Mouse (Mus musculus): ENCODE results near the gene Flad1. TPM values are rescaled to one million over a fixed set of nuclear protein-coding genes. Genes with fewer than 3 reads are reported as not detected.
A peak's percentile ranks its signal among the peaks of the same experiment; 100 is the strongest.

Gene Flad1
- polyA plus RNA-seq, 2 experiments: 26.8 to 32.8 TPM

DNA sequence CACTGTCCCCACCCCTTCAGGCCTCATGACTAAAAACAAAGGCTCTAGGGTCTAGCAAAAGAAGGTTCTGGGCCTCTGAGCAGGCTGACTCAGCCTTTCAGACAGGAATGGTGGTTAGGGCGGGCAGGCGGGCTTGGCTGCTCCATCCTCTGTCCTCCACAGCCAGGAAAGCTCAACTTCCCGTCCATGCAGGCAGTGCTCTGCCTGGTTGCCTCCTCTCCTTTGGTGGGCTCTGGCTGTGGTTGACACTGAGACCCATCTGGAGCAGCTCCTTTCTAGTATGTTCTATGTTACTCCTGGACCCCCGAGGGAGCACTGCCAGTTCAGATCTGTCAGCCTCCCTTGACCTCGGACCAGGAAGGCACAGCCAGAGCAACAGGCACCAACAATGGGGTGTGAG, 9.0 kb downstream of the Flad1 start, which contains the start of gene Lenep:
Gene Lenep (minus strand): TSS at position 101 of the 400 bp plus-strand sequence.
- WGBS: 87% methylated on average over 5 of the region's 5 CpGs
- peaks cover 33% of the 10 kb centered on the region for H3K36me3 ChIP-seq (ENCODE audit: control insufficient read depth, insufficient read depth, low read length)
- H3K9ac ChIP-seq (ENCODE audit: low read depth, low read length, severe bottlenecking): no peak within 1 kb of the TSS

DNA sequence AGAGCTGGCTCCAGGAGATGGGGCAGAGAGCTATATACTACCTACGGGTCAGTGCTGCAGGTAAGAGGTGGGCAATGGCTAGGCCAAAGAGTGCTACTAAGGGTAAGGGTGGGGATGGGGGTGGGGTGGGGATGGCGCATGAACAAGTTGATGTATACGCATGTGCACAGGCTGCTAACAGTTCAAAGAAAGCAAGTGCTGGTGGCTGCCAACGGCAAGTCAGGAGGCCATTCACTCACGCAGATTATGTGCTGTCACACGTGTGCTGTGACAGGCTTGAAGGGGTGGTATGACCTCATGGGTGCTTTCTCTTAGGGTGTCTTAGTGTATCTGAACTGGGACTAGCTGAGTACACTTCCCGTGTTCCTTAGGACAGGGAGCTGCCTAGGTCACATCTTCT, 10.3 kb downstream of the Flad1 start:
- no peak overlapping the region for H3K9ac ChIP-seq (ENCODE audit: low read depth, low read length, severe bottlenecking)
- peaks cover 33% of the 10 kb centered on the region for H3K36me3 ChIP-seq (ENCODE audit: control insufficient read depth, insufficient read depth, low read length)
- peaks cover 6% of the 10 kb centered on the region for H3K4me1 ChIP-seq (ENCODE audit: control insufficient read depth, insufficient read depth, low read length)
- ATAC-seq (ENCODE audit: low FRiP score, low read depth) (no peak), DNase-seq (ENCODE audit: low spot score) (no peak)
- H3K27ac ChIP-seq (replicated peaks; ENCODE audit: low read depth, low read length): no peak overlapping the region
- no peak overlapping the region for H3K4me2 ChIP-seq (replicated peaks; ENCODE audit: low read depth, low read length, severe bottlenecking)
- H3K4me3 ChIP-seq (replicated peaks; ENCODE audit: low read length): no peak overlapping the region
- WGBS: 81% methylated on average over 7 of the region's 7 CpGs
- no peaks in the 10 kb centered on the region for H3K27me3 ChIP-seq (ENCODE audit: control insufficient read depth, insufficient read depth, low read length)
- TF ChIP-seq POLR2A (IDR thresholded peaks at IDR 0.05; ENCODE audit: borderline replicate concordance, extremely low read depth, insufficient read depth, insufficient read length): no peak
- H3K9me3 ChIP-seq (ENCODE audit: control insufficient read depth, low read length): no peaks in the 10 kb centered on the region

More for the DNA sequence above, 9.0 kb downstream of the Flad1 start, which contains the start of gene Lenep:
- H3K4me2 ChIP-seq (replicated peaks; ENCODE audit: low read depth, low read length, severe bottlenecking): no peak within 1 kb of the TSS
- ATAC-seq (ENCODE audit: low FRiP score, low read depth) (no peak), DNase-seq (ENCODE audit: low spot score) (no peak)
- no peak for TF ChIP-seq POLR2A (IDR thresholded peaks at IDR 0.05; ENCODE audit: borderline replicate concordance, extremely low read depth, insufficient read depth, insufficient read length)
- no peak within 1 kb of the TSS for H3K27ac ChIP-seq (replicated peaks; ENCODE audit: low read depth, low read length)
- no peaks in the 10 kb centered on the region for H3K4me1 ChIP-seq (ENCODE audit: control insufficient read depth, insufficient read depth, low read length)
- H3K27me3 ChIP-seq (ENCODE audit: control insufficient read depth, insufficient read depth, low read length): no peaks in the 10 kb centered on the region
- no peak within 1 kb of the TSS for H3K4me3 ChIP-seq (replicated peaks; ENCODE audit: low read length)
- H3K9me3 ChIP-seq (ENCODE audit: control insufficient read depth, low read length): no peaks in the 10 kb centered on the region

DNA sequence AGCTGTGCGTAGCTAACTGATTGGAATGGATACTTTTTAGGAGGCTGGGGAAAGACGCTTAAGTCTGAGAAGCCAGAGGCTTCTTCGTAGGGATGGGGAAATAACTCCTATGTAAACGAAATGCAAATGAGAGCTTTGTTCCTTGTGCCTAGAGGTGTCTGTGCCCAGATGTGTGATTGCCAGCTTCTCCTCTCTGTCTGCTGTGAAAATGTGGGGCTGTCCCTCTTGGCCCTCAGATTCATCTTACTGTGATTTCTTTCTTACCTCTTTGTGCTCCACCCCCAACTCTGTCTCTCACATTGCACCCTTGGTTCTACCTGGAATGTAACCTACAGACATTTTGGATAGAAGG, 15.0 kb downstream of the Flad1 start:
- H3K27me3 ChIP-seq (ENCODE audit: control insufficient read depth, insufficient read depth, low read length): peaks cover 6% of the 10 kb centered on the region; the same call in 1 of the 2 replicates
- peak overlapping the region; percentile 67 for H3K27ac ChIP-seq (replicated peaks; ENCODE audit: low read depth, low read length)
- 0% methylated on average over 4 of the region's 4 CpGs for WGBS
- TF ChIP-seq POLR2A (IDR thresholded peaks at IDR 0.05; ENCODE audit: borderline replicate concordance, extremely low read depth, insufficient read depth, insufficient read length): no peak
- peak overlapping the region; percentile 99 for H3K4me2 ChIP-seq (replicated peaks; ENCODE audit: low read depth, low read length, severe bottlenecking)
- H3K9ac ChIP-seq (ENCODE audit: low read depth, low read length, severe bottlenecking): peak overlapping the region; percentile 58
- peaks cover 25% of the 10 kb centered on the region for H3K4me1 ChIP-seq (ENCODE audit: control insufficient read depth, insufficient read depth, low read length)
- DNase-seq (ENCODE audit: low spot score): no peak
- H3K4me3 ChIP-seq (replicated peaks; ENCODE audit: low read length): peak overlapping the region; percentile 37
- no peaks in the 10 kb centered on the region for H3K9me3 ChIP-seq (ENCODE audit: control insufficient read depth, low read length)
- 0 out of 2 replicates have a peak, but pooled peaks cover 4% of the 10 kb centered on the region for H3K36me3 ChIP-seq (ENCODE audit: control insufficient read depth, insufficient read depth, low read length)
- ATAC-seq (ENCODE audit: low FRiP score, low read depth): no peak

DNA sequence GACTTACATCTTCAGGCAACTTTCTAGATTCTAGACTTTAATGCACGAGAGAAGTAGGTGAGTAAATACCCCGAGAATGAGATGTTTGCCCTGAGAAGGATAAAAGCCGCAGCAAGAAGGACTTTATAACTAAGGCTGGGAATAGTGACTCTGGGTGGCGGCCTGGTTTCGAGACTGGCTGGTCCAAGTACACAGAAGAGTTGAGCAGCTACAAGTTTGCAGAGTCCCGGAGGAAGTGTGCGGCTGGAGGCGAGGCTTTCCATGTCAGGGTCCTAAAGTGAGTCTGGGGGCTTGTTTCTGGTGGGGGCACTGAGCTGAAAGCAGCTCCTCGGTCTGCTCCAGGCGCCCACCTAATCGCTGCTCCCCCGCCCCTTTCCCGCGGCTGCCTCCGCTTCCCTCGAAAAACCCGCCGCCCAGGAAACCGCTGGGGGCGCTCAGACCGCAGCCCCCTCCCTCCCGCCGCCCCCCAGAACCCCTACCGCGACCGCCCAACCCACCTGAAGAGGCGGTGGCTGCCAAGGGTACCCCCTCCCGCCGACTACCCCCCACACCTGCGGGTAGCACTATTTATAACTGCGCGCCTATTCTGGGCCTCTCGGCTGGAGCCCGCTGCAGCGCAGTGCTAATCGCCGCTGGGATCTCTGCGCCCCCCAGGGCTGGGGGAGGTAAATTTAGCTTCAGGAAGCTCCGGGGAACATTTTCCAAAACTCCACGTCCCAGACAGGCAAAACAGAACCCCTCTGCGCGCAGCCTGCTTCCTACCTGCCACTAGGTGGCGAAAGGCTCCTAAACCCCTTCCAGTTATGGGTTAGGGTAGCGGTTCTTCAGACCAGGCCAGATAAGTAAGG, 15.6 kb downstream of the Flad1 start:
- peak overlapping the region; percentile 99 for H3K4me2 ChIP-seq (replicated peaks; ENCODE audit: low read depth, low read length, severe bottlenecking)
- H3K36me3 ChIP-seq (ENCODE audit: control insufficient read depth, insufficient read depth, low read length): 0 out of 2 replicates have a peak, but pooled peaks cover 1% of the 10 kb centered on the region
- peak overlapping the region; percentile 37 for H3K4me3 ChIP-seq (replicated peaks; ENCODE audit: low read length)
- under 1% methylated on average over 31 of the region's 44 CpGs for WGBS
- H3K9ac ChIP-seq (ENCODE audit: low read depth, low read length, severe bottlenecking): peak overlapping the region; percentile 58
- ATAC-seq (ENCODE audit: low FRiP score, low read depth) (no peak), DNase-seq (ENCODE audit: low spot score) (peak; percentile 88)
- no peaks in the 10 kb centered on the region for H3K9me3 ChIP-seq (ENCODE audit: control insufficient read depth, low read length)
- TF ChIP-seq POLR2A (IDR thresholded peaks at IDR 0.05; ENCODE audit: borderline replicate concordance, extremely low read depth, insufficient read depth, insufficient read length): no peak
- peak overlapping the region; percentile 67 for H3K27ac ChIP-seq (replicated peaks; ENCODE audit: low read depth, low read length)
- peaks cover 30% of the 10 kb centered on the region for H3K4me1 ChIP-seq (ENCODE audit: control insufficient read depth, insufficient read depth, low read length)
- peaks cover 6% of the 10 kb centered on the region; the same call in 1 of the 2 replicates for H3K27me3 ChIP-seq (ENCODE audit: control insufficient read depth, insufficient read depth, low read length)

DNA sequence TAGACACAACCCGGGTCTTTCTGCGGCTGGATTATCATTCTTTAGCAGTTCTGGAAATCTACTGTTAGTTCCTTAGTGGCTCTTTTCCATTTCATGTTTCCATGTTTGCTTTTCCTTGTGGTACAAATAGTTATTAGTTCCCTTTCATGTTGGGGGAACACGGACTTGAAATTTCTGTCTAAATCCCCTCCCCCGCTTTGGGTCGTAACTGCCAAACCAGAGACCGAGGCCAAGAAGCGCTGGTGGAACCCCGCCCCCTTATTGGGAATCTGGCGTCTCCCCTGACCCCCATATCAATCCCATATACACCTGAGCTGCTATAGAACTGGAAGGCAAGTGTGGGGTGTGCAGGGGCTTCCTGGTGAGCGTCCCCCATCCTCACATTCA, 16.3 kb downstream of the Flad1 start:
- Histone ChIP-seq H3K4me1 (ENCODE audit: control insufficient read depth, insufficient read depth, low read length) (peaks cover 36% of the 10 kb centered on the region), H3K4me3 (replicated peaks; ENCODE audit: low read length) (peak overlapping the region; percentile 37), H3K9ac (ENCODE audit: low read depth, low read length, severe bottlenecking) (peak overlapping the region; percentile 58), H3K27ac (replicated peaks; ENCODE audit: low read depth, low read length) (peak overlapping the region; percentile 67), H3K36me3 (ENCODE audit: control insufficient read depth, insufficient read depth, low read length) (no peaks in the 10 kb centered on the region), H3K27me3 (ENCODE audit: control insufficient read depth, insufficient read depth, low read length) (peaks cover 6% of the 10 kb centered on the region; the same call in 1 of the 2 replicates), H3K4me2 (replicated peaks; ENCODE audit: low read depth, low read length, severe bottlenecking) (peak overlapping the region; percentile 99), H3K9me3 (ENCODE audit: control insufficient read depth, low read length) (no peaks in the 10 kb centered on the region)
- DNase-seq (ENCODE audit: low spot score): no peak
- TF ChIP-seq POLR2A (IDR thresholded peaks at IDR 0.05; ENCODE audit: borderline replicate concordance, extremely low read depth, insufficient read depth, insufficient read length): no peak
- ATAC-seq (ENCODE audit: low FRiP score, low read depth): no peak
- WGBS: 4% methylated on average over 10 of the region's 10 CpGs
